Mouse (Mus musculus) hematopoietic stem cell, adult 5-6 weeks (primary cell): ENCODE results near the gene Mars. TPM values are rescaled to one million over a fixed set of nuclear protein-coding genes. Genes with fewer than 3 reads are reported as not detected.
A peak's percentile ranks its signal among the peaks of the same experiment; 100 is the strongest.

ENCODE experiments used
- ATAC-seq, 2 experiments: fragments of 125-278 bp in 1 of 2; replicated peaks in 1 of 2; 2 replicates each; pipeline ENCODE4 v1.8.0; 2016 to 2017; ENCODE audit warnings: inconsistent platforms in 2 of 2, mild to moderate bottlenecking in 2 of 2, moderate number of reproducible peaks in 2 of 2, low read depth in 1 of 2, moderate TSS enrichment in 1 of 2; ENCODE audit not compliant: low FRiP score in 2 of 2, poor library complexity in 2 of 2, severe bottlenecking in 2 of 2, insufficient read depth in 1 of 2, low TSS enrichment in 1 of 2
- total RNA-seq: library from RNA; stranded (forward); fragments of 172-1452, 232-1000 nt; gene quantifications from 2 replicates; pipeline ENCODE4 v1.2.3, GENCODE M21; 2017

Mars gene
- total RNA-seq, 1 experiment from 2014 or later, result 211 TPM

DNA sequence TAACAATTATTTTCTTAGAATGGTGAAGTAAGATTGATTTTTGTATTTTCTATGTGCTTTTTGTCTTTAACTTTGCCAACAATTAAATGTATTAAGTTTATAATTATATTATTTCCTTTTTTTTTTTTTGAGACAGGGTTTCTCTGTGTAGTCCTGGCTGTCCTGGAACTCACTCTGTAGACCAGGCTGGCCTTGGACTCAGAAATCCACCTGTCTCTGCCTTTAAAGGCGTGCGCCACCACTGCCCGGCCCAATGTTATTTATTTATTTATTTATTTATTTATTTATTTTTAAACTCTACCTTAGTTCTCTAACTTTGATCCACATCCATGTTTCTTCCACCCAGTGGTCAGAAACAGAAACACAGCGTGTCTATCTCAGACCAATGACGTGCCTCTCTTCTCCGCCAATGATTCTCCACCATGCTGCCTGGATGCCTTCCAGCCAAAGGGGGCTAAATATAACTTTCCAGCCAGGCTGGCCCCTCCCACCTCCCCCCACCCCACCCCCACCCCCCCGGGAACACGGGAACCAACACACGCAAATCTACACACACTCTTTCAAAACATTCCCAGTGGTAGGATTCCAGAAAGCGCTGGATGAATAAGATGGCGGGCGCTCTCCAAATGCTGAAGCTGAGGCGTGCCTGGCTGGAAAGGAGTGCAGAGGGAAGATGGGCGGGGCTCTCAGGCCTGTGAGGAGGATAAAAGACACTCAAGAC is 55.8 kb downstream of the Mars start:
- ATAC-seq, result no peak

DNA sequence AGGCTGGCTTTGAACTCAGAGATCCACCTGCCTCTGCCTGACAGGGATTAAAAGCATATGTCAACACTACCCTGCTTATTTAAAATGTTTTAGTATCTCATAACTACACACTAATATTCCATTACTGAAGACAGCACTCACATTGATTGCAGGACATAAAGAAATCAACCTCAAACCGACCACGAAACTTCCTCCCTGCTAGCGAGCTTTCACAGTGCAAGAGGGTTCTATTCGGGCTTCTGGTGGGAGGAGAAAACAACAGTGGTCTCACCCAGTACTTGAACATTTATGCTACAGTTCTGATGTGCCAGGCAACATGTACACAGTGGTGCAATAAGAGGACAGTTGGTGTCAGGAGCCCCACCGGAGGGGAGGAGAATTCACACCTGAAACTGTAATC is 60.8 kb downstream of the Mars start:
- peak in 1 of 2 experiments; percentile 32; a peak in 1 of 4 replicates for ATAC-seq

Other genes with a start within 250 kb of the Mars start
- 483 and 646 TPM in 2 replicates for gene Cdk4, start 248.3 kb downstream of the Mars start, total RNA-seq
- gene Tspan31, start 241.5 kb downstream of the Mars start, total RNA-seq, result 54.5 and 56.6 TPM in 2 replicates
- 59.3 and 89.6 TPM in 2 replicates for gene Agap2, start 236.5 kb downstream of the Mars start, total RNA-seq
- 157 and 201 TPM in 2 replicates for gene Os9, start 190.7 kb downstream of the Mars start, total RNA-seq
- gene B4galnt1, start 146.6 kb downstream of the Mars start, total RNA-seq, result 43.3 and 48.6 TPM in 2 replicates
- 0.30 and 0.50 TPM in 2 replicates for gene Slc26a10, start 131.1 kb downstream of the Mars start, total RNA-seq
- 8.7 and 18.4 TPM in 2 replicates for gene Arhgef25, start 121.7 kb downstream of the Mars start, total RNA-seq
- gene Dtx3, start 116.1 kb downstream of the Mars start, total RNA-seq, result 56.2 and 56.8 TPM in 2 replicates
- gene Pip4k2c, start 100.2 kb downstream of the Mars start, total RNA-seq, result 14.8 and 19.7 TPM in 2 replicates
- gene Kif5a, start 48.4 kb downstream of the Mars start, total RNA-seq, result 0.94 and 1.5 TPM in 2 replicates
- gene Dctn2, start 45.4 kb downstream of the Mars start, total RNA-seq, result 85.8 and 96.8 TPM in 2 replicates
- 5.9 and 6.3 TPM in 2 replicates for gene Mbd6, start 22.8 kb downstream of the Mars start, total RNA-seq
- 29.5 and 43.7 TPM in 2 replicates for gene Arhgap9, start 10.2 kb upstream of the Mars start, total RNA-seq
- not detected in 2 replicates for gene Gli1, start 30.2 kb upstream of the Mars start, total RNA-seq
- 0.13 TPM in 1 of 2 replicates, not detected in the other for gene Inhbe, start 42.6 kb upstream of the Mars start, total RNA-seq
- not detected in 2 replicates for gene Inhbc, start 58.6 kb upstream of the Mars start, total RNA-seq
- gene R3hdm2, start 68.5 kb upstream of the Mars start, total RNA-seq, result 41.3 and 73.9 TPM in 2 replicates
- 1.6 TPM in 1 of 2 replicates, not detected in the other for gene Stac3, start 189.9 kb upstream of the Mars start, total RNA-seq
- gene Ndufa4l2, start 203.2 kb upstream of the Mars start, total RNA-seq, result not detected in 2 replicates
- gene Shmt2, start 210.7 kb upstream of the Mars start, total RNA-seq, result 72.9 and 77.9 TPM in 2 replicates
- gene Nxph4, start 222.8 kb upstream of the Mars start, total RNA-seq, result 0.31 TPM in 1 of 2 replicates, not detected in the other